Mouse (Mus musculus): ENCODE data around the gene Nkx6-2.

DNA sequence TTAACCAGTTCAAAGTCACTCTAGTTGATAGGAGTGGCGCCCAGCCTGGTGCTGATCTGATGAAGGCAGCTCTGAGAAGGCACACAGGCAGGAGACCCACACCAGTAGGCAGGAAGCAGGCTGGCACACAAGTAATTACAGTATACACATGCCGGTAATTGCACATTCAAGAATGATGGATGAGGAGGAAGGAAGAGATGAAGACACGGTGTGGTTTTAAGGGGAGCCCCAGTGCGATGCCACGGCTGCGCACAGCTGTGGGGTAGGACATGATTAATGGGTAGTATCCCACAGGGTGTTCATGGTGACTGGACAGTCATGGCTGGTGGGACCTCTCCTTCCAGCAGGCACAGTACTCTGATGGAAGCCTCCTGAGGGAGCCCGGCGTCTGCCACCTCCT is 16.1 kb downstream of the Nkx6-2 start:
- TF ChIP-seq CTCF (IDR thresholded peaks at IDR 0.05) (no peak), POLR2A (IDR thresholded peaks at IDR 0.05; ENCODE audit: insufficient read depth, low read depth, low read length) (no peak)
